Mouse (Mus musculus) frontal cortex, postnatal 25 days (tissue): ENCODE measurements around the gene Saysd1.

ENCODE experiments used
- DNase-seq, 2 experiments: peaks; one replicate each; pipeline ENCODE4 v3.0.0; 2022; ENCODE audit warnings: low spot score in 2 of 2

Gene Saysd1

DNA sequence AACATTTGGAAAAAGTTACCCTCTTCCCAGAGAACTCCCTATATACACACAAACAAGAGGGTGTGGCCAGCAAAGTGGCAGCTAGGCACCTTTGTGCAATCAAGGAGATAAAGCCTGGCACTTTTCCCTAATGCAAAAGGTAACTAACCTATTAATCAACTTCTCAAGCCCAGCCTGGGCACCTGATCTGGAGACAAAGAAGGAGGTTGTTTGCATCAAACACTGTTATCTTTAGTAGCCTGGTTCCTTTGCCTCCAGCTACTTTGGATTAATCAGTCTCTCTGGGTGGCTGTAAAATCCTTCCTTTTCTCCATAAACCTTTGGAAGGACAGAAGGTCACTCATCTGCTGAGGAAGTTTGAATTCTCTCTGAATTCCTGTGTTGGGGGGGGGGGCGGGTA is 27.4 kb downstream of the Saysd1 start:
- DNase-seq = no peak

DNA sequence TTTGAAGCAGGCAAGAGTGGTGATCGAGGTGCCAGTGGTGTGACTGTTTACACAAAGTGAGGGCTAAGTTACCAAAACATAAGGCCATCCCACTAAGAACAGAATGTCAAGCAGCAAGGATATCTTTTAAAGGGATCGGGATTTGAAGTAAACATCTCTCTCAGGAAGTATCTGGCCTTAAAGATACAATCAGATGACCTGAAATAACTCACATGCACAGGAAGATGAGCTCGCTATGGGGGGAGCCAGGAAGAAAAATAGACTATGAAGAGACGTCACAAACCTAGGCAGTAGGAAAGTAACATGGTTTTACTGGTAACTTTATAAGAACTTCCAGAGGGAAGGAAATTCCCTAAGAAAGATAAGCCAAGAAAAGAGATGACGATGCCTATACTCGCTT is 32.1 kb downstream of the Saysd1 start:
- no peak for DNase-seq

DNA sequence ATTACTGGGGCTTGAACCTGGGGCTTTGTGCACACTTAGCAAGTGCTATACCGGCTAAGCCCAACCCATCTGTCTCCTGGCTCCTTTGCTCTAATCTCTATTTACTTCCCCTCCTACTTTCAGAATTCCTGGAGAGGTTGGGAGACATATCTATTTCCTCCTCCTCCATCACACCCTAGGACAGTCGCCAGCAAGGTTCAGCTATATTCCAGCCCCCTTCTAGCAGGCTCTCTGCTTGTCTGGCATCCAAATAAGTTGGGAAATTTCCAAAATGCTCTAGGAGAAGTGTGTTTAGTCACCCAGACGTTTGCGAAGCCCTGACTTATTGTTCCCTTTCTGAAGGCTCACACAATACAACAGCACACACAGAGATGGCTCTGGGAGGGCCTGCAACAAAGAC is 35.1 kb downstream of the Saysd1 start:
- no peak for DNase-seq

DNA sequence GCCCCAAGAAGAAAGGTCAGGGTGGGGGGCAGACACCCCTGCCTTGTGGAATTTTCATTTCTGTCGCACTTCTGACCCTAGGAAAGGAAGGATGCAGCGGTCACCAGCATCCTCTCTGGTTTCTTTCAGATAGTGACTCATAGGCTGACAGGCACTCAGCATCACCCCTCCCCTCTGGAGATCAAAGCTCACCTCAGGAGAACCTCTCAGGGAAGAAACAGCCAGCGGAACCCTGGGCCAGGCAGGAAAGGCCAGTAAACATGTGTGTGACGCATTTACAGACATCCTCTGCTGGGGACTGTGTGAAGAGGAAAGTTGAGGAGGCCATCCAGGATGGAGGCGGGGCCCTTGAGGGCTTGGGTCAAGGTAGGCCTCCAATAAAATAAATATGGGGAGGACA is 40.3 kb downstream of the Saysd1 start:
- DNase-seq = no peak

DNA sequence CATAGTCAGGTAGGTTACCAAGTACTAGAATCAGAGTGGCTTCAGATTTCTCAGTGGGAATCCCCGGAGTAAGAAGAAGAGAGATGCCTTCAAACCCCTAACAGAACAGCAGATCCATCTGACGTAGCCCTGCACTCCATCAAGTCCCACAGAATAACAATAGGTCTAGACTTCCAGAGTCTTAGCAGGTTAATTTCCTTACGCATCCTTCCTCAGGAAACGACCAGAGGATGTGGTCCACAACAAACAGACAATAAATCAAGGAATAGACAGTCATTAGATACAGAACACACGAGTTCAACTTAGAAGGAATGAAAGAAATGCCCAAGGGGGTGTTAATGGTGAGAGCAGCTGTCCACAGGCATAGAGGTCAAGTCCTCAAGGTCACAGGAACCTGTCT is 43.4 kb downstream of the Saysd1 start:
- DNase-seq = no peak

DNA sequence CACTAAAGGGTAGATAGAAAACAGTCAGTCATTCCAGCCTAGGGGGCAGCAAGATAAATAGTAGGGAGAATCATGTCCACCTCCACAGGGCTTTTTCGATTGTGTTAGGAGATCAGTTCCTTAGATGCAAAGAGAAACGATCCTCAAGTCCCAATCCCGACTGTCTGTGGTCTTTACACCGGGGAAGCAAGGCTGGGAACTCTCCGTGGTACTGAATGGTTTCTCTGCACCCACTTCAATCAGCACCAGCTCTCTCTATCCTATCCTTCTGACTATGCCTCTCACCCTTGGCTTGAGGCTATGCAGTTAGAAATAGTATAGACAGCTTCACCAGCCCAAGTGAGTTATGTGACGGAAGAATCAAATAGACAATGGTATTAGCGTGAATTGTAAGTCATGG is 44.8 kb downstream of the Saysd1 start:
- no peak for DNase-seq

DNA sequence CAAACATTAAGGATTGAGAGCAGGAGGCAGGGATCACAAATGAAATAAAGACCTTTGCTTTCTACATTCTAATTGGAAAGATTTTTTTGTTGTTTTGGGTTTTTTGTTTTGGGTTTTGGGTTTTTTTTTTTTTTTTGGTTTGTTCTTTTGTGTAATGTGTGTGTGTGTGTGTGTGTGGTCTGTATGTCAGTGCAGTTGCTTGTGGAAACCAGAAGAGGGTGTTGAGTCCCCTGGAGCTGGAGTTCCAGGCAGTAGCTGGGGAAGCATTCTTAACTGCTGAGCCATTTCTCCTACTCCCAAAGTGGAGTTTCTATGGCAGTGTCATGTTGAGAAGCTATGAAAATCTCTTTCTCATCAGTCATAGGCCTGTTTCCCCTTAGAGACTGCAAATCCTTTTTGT is 54.0 kb downstream of the Saysd1 start:
- DNase-seq = no peak

DNA sequence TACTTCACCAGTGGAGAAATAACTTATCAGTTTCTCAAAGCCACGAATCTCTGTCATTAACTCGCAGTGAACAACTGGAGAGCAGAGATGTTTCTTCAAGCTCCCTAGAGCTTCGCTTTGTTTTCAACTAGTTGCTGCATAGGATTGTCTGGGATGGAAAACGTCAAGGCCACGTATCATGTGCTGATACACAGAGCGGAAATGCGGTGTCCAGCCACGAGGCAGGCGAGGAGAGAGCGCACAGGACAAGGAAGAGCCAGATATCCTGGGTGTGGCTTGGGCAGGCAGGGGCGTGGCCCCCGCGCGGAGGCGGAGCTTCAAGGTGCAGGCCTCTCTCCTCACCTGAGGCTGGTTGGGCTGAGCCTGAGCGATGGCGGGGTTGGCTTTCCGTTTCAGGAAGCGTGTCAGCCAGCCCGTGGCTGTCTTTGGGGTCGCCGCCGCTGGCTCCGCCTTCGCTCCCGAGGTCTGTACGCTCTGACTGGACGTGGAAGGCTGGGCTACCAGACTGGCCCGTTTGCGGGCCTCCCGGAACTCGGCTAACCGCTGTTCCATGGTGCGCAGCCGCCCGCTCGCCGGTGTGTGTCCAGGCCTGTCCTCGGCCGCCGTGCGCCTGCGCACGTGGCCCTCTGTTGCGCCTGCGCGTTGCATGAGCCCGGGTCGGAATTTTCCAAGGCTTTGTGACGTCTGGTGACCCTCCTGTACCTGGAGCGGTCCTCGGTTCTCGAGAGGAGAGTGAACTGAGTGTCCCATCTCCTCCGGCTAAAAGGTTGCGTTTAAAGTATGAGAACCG is 55.6 kb downstream of the Saysd1 start:
- peak; percentile 84 to 89 for DNase-seq

DNA sequence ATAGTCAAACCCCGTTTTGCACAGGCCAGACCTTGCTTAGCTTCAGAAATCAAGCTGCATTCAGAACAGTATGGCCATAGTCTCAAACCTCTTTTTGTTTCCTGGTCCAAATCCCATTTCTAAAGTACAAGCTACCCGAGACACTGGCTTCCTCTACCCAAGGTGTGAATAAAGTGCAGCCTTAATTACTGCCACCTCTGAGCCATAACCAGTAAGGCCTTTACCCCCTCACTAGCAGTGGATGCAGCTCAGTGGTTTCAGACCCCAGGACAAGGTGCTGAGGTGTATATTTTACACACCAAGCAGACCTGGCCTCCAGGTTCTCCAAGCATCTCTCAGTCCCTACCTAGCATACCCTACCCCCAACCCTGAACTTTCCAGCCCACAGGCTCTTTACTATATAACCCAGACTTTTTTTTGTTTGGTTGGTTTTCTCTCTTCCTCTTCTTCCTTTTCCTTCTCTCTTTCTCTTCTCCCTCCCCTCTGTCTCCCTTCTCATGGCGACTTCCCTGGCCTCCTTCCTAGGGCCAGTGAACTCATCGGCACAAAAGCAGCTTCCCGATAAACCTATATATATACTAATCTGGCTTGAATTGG is 56.3 kb downstream of the Saysd1 start:
- DNase-seq = no peak

DNA sequence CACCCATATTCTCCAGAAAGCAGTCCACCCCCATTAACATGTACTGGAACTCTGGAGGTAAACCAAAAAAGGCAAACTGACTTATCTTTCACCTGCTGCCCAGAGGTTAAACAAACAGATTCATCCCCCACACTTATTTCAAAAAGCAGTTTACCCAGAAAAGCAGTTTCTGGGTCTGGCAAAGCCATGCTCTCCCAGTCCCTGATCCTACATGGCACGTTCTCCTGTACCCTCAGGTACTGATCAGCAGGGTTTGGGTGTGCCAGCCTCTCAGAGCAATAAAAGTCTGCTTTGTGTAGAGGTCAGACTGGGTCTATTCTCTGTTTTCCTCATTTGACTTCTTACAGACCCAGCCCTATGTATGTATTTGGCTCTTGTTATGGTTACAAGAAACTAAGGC is 57.2 kb downstream of the Saysd1 start:
- no peak for DNase-seq

DNA sequence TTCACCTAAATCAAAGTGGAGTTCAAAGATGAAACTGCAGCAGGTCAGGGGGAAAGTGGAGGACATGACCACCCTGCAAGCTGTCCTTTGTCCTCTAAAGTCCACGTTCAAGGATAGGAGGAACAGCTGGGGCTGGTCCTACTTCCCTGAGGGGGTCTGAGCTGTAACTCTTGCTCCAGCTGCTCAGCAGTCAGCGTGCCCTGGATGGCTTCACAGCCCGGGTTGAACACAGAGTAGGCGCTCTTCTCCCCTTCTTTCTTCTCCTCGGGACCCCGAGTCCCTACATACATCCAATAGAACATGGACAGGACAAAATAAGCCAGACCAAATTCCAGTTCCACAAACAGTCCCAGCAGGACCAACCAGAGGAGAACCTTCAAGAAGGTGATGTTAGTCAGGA is 61.2 kb downstream of the Saysd1 start:
- no peak for DNase-seq

DNA sequence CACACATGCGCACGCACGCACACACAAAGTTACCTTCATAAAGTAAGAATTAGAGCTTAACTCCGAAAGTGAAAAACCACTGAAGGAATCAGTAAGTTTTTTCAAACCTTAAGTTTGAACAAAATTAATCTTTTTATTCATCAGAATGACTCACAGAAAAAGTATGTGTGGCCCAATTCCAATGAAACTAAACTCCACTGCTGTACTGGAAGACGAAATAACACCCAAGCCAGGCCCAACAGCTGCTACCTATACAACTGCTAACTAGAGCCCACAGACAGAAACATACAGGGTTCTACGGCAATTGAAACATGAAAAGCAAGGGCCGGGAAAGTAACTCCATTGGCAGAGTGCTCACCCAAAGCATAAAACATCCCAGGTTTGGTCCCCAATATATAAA is 62.8 kb downstream of the Saysd1 start:
- no peak for DNase-seq

DNA sequence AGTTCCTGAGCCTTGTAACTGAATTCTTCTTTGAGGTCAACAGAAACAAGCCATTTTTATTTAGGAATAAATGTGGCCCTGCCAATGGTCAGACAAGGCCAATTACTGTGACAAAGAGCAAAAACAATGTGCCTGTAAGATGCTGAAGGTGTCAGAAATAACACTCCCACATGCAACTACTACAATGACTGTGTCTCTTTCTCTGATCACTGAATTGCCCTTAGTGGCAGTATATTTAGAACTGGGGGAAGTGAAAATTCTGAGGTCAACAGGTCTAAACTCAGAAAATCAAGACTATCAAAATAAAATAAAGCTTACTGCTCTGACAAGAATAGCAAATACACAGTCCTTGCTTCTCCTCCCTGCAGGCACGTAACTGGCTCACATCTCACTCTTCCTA is 63.6 kb downstream of the Saysd1 start:
- DNase-seq = no peak

DNA sequence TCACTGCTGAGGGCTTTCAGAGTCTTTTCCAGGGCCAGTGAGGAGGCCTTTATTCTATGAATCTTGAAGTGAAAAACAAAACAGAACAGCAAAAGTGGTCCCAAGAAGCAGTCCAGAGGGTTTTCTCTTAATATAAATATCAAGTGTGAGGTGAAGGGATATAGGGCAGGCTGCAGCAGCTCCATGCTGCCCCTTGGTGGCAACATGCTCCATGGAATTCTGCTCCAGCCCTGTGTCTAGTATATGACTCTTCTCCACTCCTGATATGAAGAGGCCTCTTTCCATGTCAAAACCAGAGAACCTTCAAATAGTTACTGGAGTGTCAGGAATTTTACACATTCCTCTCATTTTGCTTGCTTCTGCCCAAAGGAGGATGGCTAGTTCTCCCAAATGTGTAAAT is 67.7 kb downstream of the Saysd1 start:
- DNase-seq = no peak

DNA sequence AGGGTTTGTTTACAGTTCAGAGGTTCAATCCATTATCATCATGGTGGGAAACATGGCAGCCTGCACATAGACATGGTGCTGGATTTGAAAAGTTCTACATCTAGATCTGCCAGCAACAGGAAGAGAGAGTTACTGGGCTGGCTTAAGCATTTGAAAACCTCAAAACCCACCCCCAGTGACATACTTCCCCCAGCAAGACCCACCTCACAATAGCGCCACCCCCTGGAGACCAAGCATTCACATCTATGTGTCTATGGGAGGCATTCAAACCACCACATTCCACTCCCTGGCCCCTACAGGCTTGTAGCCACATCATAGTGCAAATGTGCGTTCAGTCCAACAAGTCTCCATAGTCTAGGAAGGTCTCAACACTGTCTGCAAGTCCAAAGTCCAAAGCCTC is 70.0 kb downstream of the Saysd1 start:
- no peak for DNase-seq

DNA sequence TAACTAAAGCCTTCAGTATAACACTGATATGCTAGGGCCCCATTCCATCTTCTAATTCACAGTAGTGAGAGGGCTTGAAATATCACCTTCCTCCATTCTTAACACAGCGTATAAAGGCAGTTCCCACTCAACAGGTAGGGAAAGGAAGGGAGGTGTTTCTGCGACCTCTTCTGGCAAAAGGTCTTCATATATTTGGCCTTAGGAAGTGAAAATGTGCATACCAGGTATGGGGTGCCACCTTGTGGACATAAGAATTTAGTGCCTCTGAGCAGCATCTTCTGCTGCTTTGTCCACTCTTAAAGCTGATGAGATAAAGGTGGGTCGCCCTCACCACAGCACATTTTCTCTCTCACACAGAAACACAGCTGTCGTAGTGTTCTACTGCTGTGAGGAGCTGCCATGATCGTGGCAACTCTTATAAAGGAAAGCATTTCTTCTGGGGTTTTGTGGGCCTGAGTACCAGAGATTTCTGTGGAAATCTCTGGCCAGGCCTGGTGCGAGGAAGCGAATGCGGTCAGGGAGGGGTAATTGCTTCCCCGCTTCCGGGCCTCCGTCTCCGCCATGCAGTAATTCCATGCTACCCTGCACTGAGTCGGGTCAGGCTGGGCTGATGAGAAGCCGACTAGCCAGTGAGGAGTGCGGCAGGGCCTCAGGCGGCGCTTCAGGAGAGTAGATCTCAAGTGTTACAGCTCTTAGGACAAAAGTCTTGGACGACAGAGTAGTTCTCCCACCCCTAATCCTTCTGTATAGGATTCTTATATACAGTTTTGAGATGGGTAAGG is 70.8 kb downstream of the Saysd1 start:
- DNase-seq = peak; percentile 46 to 72

DNA sequence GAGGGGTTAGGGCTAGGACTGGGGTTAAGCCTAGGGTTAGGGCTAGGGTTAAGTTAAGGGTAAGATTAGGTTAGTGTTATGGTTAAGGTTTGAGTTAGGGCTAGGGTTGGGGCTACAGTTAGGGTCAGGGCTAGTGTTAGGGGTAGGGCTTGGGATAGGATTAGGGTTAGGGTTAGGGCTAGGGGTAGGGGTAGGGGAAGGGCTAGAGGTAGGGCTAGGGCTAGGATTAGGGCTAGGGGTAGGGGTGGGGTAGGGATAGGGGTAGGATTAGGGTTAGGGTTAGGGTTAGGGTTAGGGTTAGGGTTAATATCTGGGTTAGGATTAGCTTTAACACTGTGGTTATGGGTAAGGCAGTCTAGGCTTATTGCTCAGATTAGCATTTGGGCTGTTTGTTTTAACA is 73.6 kb downstream of the Saysd1 start:
- DNase-seq = no peak

DNA sequence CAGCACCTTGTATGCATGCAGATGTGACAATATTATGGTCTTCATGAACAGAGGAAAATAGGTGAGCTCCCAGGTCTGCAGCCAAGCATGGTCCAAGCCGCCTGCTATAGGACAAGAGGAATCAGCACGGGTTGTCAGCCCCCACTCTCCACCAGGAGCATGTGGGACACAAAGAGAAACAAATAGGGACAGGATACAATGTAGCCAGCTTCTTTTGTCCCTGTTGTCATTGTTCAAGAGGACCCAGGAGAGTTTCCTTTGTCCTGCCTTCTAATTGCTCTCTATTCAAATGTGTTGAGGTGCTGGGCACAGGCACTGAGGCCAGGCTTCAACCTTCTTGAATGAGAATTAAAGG is 89.9 kb downstream of the Saysd1 start:
- no peak for DNase-seq

DNA sequence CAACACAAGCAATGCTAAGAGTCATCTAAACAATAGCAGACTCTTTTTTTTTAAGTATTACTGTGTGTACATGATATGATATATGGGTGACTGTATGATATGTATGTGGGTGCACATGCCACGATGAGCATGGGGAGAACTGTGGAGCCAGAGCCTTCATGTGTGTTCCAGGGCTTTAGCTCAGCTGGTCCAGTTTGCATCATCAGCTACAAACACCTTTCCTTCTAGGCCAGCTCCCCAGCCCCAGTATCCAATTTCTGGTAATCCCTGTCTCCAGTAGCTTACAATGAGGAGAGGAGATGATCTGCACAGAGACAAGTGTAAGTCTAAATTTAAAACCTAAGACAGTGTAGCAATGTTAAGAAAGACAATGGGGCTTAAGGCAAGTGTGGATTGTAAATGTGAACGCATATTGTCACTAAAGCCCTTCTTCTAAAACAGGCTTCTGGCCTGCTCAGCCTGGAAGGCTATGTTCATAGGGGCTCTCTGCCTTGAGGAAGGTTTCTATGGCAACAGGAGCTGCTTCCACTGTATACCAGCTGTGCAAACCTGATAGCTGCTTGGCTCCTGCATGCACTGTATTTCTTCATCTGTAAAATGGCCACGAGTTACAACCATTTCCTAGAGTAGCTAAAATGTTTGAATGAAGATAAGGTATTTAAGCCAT is 90.4 kb downstream of the Saysd1 start:
- DNase-seq = no peak

DNA sequence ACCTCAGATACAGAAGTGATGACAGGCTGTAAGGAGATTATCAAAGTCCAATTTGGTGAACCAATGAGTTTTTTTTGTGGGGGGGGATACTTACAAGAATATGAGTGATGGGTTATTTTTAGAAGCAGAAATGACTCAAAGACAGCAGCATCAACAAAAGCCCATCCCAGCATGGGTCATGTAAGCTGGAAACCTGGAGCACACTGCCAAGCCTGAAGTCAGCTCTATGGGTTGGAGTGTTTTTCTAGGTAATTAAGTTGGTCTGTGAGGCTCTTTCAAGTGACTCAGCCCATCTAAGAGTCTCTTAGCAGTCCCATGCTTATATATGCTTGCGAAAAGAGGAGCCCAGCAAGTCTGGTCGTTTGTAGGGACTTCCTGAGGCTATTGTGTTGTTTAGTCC is 91.0 kb downstream of the Saysd1 start:
- no peak for DNase-seq

DNA sequence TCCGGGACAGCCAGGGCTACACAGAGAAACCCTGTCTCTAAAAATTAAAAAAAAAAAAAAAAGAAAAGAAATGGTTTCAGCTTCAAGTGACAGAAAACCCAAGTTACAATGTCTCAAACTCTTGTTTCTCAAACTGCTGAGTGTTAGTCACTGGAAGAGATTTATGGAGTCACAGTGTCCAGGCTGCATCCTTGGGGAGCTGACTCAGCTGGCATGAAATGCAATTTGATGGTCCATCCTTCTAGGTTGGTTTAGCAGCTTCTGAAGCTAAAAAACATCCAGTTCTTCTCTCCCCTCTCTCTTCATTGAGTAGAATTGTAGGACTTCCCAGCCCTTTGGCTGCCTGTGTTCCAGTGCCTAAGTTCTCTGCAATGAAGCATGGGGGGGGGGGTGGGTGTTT is 94.3 kb downstream of the Saysd1 start:
- DNase-seq = no peak

DNA sequence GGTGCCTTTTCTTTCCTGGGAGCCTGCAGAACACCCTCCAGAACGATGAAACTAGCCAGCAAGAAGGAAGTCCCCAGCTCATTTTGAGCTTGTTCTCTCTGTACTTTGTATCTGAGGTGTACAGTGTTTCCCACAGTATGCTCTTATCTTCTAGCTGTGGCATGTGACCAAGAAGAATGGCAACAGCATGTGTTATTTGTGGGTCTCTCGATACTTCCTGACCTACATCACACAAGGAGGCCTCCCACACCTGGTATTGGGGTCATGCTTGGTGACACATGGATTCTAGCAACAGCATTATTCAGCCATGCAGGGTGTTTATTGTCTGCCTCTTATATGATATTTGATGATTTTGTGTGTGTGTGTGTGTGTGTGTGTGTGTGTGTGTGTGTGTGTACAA is 96.5 kb downstream of the Saysd1 start:
- DNase-seq = no peak

DNA sequence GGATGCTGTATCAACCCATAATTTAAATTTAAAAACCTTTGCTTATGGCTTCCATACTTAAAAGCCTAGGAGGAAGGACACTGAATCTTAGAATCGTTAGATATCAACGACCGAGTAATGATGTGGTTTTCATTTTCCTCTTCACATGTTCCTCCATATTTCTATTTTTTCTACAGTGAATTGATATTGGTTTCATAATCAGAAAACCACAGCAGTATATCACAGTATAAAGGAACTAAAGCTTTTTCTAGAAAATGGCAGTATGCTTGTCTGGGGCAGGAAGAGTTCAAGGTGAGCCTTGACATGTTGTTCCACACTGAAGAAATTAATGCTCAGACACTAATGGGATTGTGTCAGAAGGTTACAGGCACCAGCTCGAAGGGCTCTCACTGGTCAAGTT is 97.4 kb downstream of the Saysd1 start:
- no peak for DNase-seq
